Mouse (Mus musculus): ENCODE measurements around the gene Olfr455. TPM values are rescaled to one million over a fixed set of nuclear protein-coding genes. Genes with fewer than 3 reads are reported as not detected.
A peak's percentile ranks its signal among the peaks of the same experiment; 100 is the strongest.

The Olfr455 gene
- polyA plus RNA-seq, 1 experiment from 2014 or later = not detected

DNA sequence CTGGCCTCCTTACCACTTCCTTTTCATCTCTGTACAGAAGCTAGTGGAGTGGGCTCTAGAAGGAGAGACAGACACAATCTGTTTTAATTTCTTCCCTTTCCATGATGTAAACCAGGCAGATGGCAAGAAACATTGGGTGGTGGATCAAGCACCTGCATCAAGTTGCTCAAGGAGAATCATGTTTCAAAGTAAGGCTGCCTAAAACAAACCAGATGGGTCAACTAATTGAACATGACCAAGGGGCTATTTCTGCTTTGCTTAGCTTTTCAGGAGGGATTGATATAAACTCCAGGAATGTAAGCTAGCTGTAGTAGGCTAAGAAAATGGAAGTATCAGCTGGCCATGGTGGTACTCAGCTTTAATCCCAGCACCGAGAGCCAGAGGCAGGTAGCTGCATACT lies 6.7 kb downstream of the Olfr455 start:
- Histone ChIP-seq H3K36me3 (ENCODE audit: control insufficient read depth, insufficient read depth, low read length) (no peaks in the 10 kb centered on the region), H3K9ac (ENCODE audit: low read depth, low read length) (no peak overlapping the region), H3K27me3 (replicated peaks; ENCODE audit: control insufficient read depth, insufficient read depth, low read length) (no peaks in the 10 kb centered on the region), H3K27ac (replicated peaks; ENCODE audit: low read depth, low read length) (no peak overlapping the region), H3K9me3 (ENCODE audit: control insufficient read depth, low read length) (no peaks in the 10 kb centered on the region), H3K4me2 (ENCODE audit: low read depth, low read length) (no peak overlapping the region), H3K4me3 (ENCODE audit: low read depth, low read length) (no peak overlapping the region), H3K4me1 (ENCODE audit: control insufficient read depth, insufficient read depth, low read length) (peaks cover 4% of the 10 kb centered on the region)
- 0 out of 2 replicates have a peak, but pooled peaks have one; percentile 9 for ATAC-seq (ENCODE audit: low read depth)
- DNase-seq (ENCODE audit: low spot score) = peak; percentile 19
- WGBS = 23% methylated on average over 1 of the region's 1 CpGs

DNA sequence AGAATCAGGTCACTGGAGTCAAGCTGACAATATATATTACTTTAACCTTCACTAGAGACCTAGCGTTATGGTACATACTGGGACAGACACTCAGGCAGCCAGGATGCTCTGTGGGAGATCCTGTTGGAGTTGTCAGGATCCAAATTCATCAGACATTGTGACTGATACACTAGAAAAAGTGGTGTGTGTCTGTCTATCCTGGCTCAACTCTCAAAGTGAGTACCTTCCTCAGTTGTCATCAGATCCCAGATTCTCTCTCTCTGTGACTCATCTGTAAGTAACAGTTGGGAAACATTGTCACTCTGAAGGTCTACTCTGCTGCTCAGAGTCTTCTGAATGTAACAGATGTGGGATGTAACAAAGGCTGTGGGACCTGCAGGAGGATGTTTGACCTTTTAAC lies 7.7 kb downstream of the Olfr455 start:
- Histone ChIP-seq H3K27me3 (replicated peaks; ENCODE audit: control insufficient read depth, insufficient read depth, low read length) (no peaks in the 10 kb centered on the region), H3K36me3 (ENCODE audit: control insufficient read depth, insufficient read depth, low read length) (no peaks in the 10 kb centered on the region), H3K4me2 (ENCODE audit: low read depth, low read length) (no peak overlapping the region), H3K9me3 (ENCODE audit: control insufficient read depth, low read length) (no peaks in the 10 kb centered on the region), H3K9ac (ENCODE audit: low read depth, low read length) (no peak overlapping the region), H3K27ac (replicated peaks; ENCODE audit: low read depth, low read length) (no peak overlapping the region), H3K4me1 (ENCODE audit: control insufficient read depth, insufficient read depth, low read length) (peaks cover 4% of the 10 kb centered on the region), H3K4me3 (ENCODE audit: low read depth, low read length) (no peak overlapping the region)
- 100% methylated on average over 1 of the region's 1 CpGs for WGBS
- ATAC-seq (ENCODE audit: low read depth) = no peak
- DNase-seq (ENCODE audit: low spot score) = no peak

DNA sequence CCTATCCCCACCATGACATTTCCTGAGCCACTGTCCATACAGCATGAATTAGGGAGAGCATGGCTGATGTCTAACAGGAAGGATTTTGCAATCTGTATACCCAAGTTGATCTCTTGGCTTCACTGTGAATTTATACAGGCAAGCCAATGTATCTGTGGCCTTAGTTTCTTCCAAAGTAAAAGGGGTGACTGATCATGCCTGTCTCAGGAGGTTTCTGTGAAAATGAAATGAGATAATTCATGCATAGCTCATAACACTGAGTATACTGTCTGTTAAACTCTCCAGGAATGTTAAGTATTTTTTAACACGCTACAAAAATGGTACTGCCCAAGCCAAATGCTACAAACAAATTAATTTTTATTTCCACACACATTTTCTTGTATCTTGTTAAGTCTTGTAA lies 33.9 kb downstream of the Olfr455 start:
- no peak for ATAC-seq (ENCODE audit: low read depth)
- H3K4me1 ChIP-seq (ENCODE audit: control insufficient read depth, insufficient read depth, low read length) = no peaks in the 10 kb centered on the region
- H3K27me3 ChIP-seq (replicated peaks; ENCODE audit: control insufficient read depth, insufficient read depth, low read length) = no peaks in the 10 kb centered on the region
- no peaks in the 10 kb centered on the region for H3K9me3 ChIP-seq (ENCODE audit: control insufficient read depth, low read length)
- no peak overlapping the region for H3K9ac ChIP-seq (ENCODE audit: low read depth, low read length)
- H3K4me3 ChIP-seq (ENCODE audit: low read depth, low read length) = no peak overlapping the region
- H3K36me3 ChIP-seq (ENCODE audit: control insufficient read depth, insufficient read depth, low read length) = no peaks in the 10 kb centered on the region
- no peak overlapping the region for H3K27ac ChIP-seq (replicated peaks; ENCODE audit: low read depth, low read length)
- 54% methylated on average over 1 of the region's 1 CpGs for WGBS
- no peak overlapping the region for H3K4me2 ChIP-seq (ENCODE audit: low read depth, low read length)
- peak; percentile 2 for DNase-seq (ENCODE audit: low spot score)

DNA sequence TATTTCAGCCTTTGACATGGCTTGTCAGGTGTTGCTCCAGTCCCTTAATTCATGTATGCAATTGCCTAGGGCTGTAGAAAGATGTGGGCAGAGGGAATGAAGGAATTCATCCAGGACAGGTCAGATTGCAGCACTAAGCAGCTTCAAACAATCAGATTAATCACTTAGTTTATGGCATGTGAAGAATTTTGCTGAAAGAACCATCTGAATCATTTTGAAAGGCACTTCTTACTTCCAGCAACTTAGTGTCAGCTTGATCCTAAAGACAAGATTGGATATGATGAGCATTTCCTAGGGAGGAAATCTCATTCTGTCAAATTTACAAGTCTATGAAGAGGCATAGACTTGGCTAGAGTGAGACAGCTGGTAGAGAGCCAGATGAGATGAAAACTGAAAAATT lies 38.1 kb downstream of the Olfr455 start:
- H3K36me3 ChIP-seq (ENCODE audit: control insufficient read depth, insufficient read depth, low read length) = no peaks in the 10 kb centered on the region
- no peak overlapping the region for H3K4me3 ChIP-seq (ENCODE audit: low read depth, low read length)
- DNase-seq (ENCODE audit: low spot score) (peak; percentile 6), ATAC-seq (ENCODE audit: low read depth) (no peak)
- H3K4me2 ChIP-seq (ENCODE audit: low read depth, low read length) = no peak overlapping the region
- no peak overlapping the region for H3K27ac ChIP-seq (replicated peaks; ENCODE audit: low read depth, low read length)
- H3K27me3 ChIP-seq (replicated peaks; ENCODE audit: control insufficient read depth, insufficient read depth, low read length) = no peaks in the 10 kb centered on the region
- H3K9me3 ChIP-seq (ENCODE audit: control insufficient read depth, low read length) = no peaks in the 10 kb centered on the region
- H3K9ac ChIP-seq (ENCODE audit: low read depth, low read length) = no peak overlapping the region
- no peaks in the 10 kb centered on the region for H3K4me1 ChIP-seq (ENCODE audit: control insufficient read depth, insufficient read depth, low read length)

DNA sequence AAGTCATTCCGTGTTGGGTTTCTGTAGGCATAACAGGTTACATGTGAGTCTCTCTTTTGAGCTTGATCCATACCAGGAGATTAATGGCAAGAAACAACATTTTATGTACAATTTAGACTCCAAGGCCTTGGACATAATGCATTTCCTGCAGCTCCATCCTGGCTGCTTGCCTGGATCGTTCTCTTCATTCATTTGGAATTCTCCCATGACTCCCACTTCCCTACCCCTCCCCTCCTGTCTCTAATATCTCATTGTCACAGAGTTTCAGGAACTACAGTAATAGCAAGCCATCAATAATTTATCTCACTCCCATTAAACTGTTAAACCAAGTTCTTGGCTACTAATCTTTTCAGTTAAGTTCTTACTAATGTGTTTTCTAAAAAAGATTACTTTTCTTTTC lies 43.9 kb downstream of the Olfr455 start:
- Histone ChIP-seq H3K9ac (ENCODE audit: low read depth, low read length) (no peak overlapping the region), H3K4me1 (ENCODE audit: control insufficient read depth, insufficient read depth, low read length) (no peaks in the 10 kb centered on the region), H3K4me3 (ENCODE audit: low read depth, low read length) (no peak overlapping the region), H3K27ac (replicated peaks; ENCODE audit: low read depth, low read length) (no peak overlapping the region), H3K27me3 (replicated peaks; ENCODE audit: control insufficient read depth, insufficient read depth, low read length) (no peaks in the 10 kb centered on the region), H3K9me3 (ENCODE audit: control insufficient read depth, low read length) (no peaks in the 10 kb centered on the region), H3K36me3 (ENCODE audit: control insufficient read depth, insufficient read depth, low read length) (no peaks in the 10 kb centered on the region), H3K4me2 (ENCODE audit: low read depth, low read length) (no peak overlapping the region)
- DNase-seq (ENCODE audit: low spot score) = peak; percentile 27
- WGBS = 79% methylated on average over 2 of the region's 2 CpGs
- no peak for ATAC-seq (ENCODE audit: low read depth)

DNA sequence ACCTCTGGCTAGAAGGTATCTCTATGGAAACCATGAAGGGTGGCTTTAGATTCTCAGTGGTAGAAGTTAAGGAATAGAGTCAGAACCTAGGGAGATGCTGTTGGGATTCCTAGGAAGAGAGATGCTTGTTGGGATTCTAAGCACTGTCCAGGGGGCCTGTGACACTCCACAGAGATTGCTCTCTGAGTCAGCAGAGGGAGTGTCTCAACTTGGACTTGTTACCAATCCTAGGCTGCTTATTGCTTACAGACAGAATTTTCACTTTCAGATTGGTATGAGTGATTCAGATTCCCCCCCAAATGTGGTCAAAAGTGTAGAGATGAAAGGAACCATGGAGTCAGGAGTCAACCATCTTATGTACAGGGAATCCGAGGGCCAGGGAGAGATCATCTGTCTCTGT lies 57.7 kb downstream of the Olfr455 start:
- DNase-seq (ENCODE audit: low spot score) = no peak
- Histone ChIP-seq H3K36me3 (ENCODE audit: control insufficient read depth, insufficient read depth, low read length) (no peaks in the 10 kb centered on the region), H3K4me1 (ENCODE audit: control insufficient read depth, insufficient read depth, low read length) (no peaks in the 10 kb centered on the region), H3K27ac (replicated peaks; ENCODE audit: low read depth, low read length) (no peak overlapping the region), H3K4me2 (ENCODE audit: low read depth, low read length) (no peak overlapping the region), H3K9ac (ENCODE audit: low read depth, low read length) (no peak overlapping the region), H3K27me3 (replicated peaks; ENCODE audit: control insufficient read depth, insufficient read depth, low read length) (no peaks in the 10 kb centered on the region), H3K4me3 (ENCODE audit: low read depth, low read length) (no peak overlapping the region), H3K9me3 (ENCODE audit: control insufficient read depth, low read length) (no peaks in the 10 kb centered on the region)
- 43% methylated on average over 1 of the region's 1 CpGs for WGBS
- no peak for ATAC-seq (ENCODE audit: low read depth)

DNA sequence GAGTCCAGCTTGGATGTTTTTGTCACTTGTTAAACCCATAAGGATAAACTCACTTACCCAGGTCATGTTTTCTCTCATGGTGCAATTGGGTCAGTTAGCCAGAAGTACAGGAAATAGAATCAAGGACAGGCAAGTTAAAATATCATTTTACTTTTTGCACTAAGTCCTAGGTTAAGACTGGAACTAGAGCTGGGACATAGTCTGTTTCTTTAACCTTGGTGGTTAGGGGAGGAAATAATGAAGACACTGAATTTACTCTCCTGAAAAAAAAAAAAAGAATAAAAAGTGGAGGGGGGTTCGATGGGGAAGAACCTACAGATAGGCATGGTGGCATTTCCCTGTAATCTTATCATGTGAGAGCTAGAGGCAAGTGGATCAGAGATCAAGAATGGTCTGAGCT lies 60.3 kb downstream of the Olfr455 start, which contains the start of gene Olfr456:
Gene Olfr456 (minus strand): TSS at position 101 of the 400 bp plus-strand sequence.
- H3K9ac ChIP-seq (ENCODE audit: low read depth, low read length) = no peak within 1 kb of the TSS
- no peak for DNase-seq (ENCODE audit: low spot score)
- WGBS = 81% methylated on average over 1 of the region's 1 CpGs
- H3K9me3 ChIP-seq (ENCODE audit: control insufficient read depth, low read length) = no peaks in the 10 kb centered on the region
- no peak within 1 kb of the TSS for H3K27ac ChIP-seq (replicated peaks; ENCODE audit: low read depth, low read length)
- no peak within 1 kb of the TSS for H3K4me2 ChIP-seq (ENCODE audit: low read depth, low read length)
- H3K4me1 ChIP-seq (ENCODE audit: control insufficient read depth, insufficient read depth, low read length) = no peaks in the 10 kb centered on the region
- H3K27me3 ChIP-seq (replicated peaks; ENCODE audit: control insufficient read depth, insufficient read depth, low read length) = no peaks in the 10 kb centered on the region
- no peak within 1 kb of the TSS for H3K4me3 ChIP-seq (ENCODE audit: low read depth, low read length)
- no peak for ATAC-seq (ENCODE audit: low read depth)
- H3K36me3 ChIP-seq (ENCODE audit: control insufficient read depth, insufficient read depth, low read length) = no peaks in the 10 kb centered on the region

Other genes starting within 250 kb of the Olfr455 start
- 0.43 and 0.46 TPM in 2 replicates for gene Fam131b, start 222.9 kb downstream of the Olfr455 start, polyA plus RNA-seq (2014; fragmentation: Nextera tagmentation; extraction: Ambion mirVana)
- 155 and 156 TPM in 2 replicates for gene Zyx, start 198.0 kb downstream of the Olfr455 start, polyA plus RNA-seq (2014; fragmentation: Nextera tagmentation; extraction: Ambion mirVana)
- 3.8 and 4.3 TPM in 2 replicates for gene Epha1, start 174.3 kb downstream of the Olfr455 start, polyA plus RNA-seq (2014; fragmentation: Nextera tagmentation; extraction: Ambion mirVana)
- gene Tas2r143, start 147.3 kb downstream of the Olfr455 start, polyA plus RNA-seq (2014; fragmentation: Nextera tagmentation; extraction: Ambion mirVana) = not detected in 2 replicates
- gene Tas2r135, start 142.2 kb downstream of the Olfr455 start, polyA plus RNA-seq (2014; fragmentation: Nextera tagmentation; extraction: Ambion mirVana) = not detected in 2 replicates
- not detected in 2 replicates for gene Tas2r126, start 113.1 kb downstream of the Olfr455 start, polyA plus RNA-seq (2014; fragmentation: Nextera tagmentation; extraction: Ambion mirVana)
- not detected in 2 replicates for gene Olfr458, start 82.4 kb downstream of the Olfr455 start, polyA plus RNA-seq (2014; fragmentation: Nextera tagmentation; extraction: Ambion mirVana)
- gene Olfr457, start 71.3 kb downstream of the Olfr455 start, polyA plus RNA-seq (2014; fragmentation: Nextera tagmentation; extraction: Ambion mirVana) = not detected in 2 replicates
- 0.17 TPM in 1 of 2 replicates, not detected in the other for gene Olfr456, start 60.4 kb downstream of the Olfr455 start, polyA plus RNA-seq (2014; fragmentation: Nextera tagmentation; extraction: Ambion mirVana)
- not detected in 2 replicates for gene Tcaf3, start 50.1 kb upstream of the Olfr455 start, polyA plus RNA-seq (2014; fragmentation: Nextera tagmentation; extraction: Ambion mirVana)
- 2.3 and 2.5 TPM in 2 replicates for gene Tcaf2, start 97.7 kb upstream of the Olfr455 start, polyA plus RNA-seq (2014; fragmentation: Nextera tagmentation; extraction: Ambion mirVana)
- gene Tcaf1, start 162.5 kb upstream of the Olfr455 start, polyA plus RNA-seq (2014; fragmentation: Nextera tagmentation; extraction: Ambion mirVana) = 78.5 and 78.6 TPM in 2 replicates
- not detected in 2 replicates for gene Olfr453, start 191.8 kb upstream of the Olfr455 start, polyA plus RNA-seq (2014; fragmentation: Nextera tagmentation; extraction: Ambion mirVana)
- gene Olfr38, start 208.8 kb upstream of the Olfr455 start, polyA plus RNA-seq (2014; fragmentation: Nextera tagmentation; extraction: Ambion mirVana) = not detected in 2 replicates
- 0.11 TPM in 1 of 2 replicates, not detected in the other for gene Olfr452, start 237.5 kb upstream of the Olfr455 start, polyA plus RNA-seq (2014; fragmentation: Nextera tagmentation; extraction: Ambion mirVana)

All from embryonic facial prominence, embryonic 14.5 days (tissue).